Mouse (Mus musculus) neural tube, embryonic 13.5 days (tissue): ENCODE results near the gene Pwwp2a. TPM values are rescaled to one million over a fixed set of nuclear protein-coding genes. Genes with fewer than 3 reads are reported as not detected.
A peak's percentile ranks its signal among the peaks of the same experiment; 100 is the strongest.

Source experiments
- ATAC-seq: fragments of 200-750 bp; cut with Nextera tagmentation; 2 replicates; pipeline ENCODE4 v1.8.0; 2017; ENCODE audit warnings: low read depth, mild to moderate bottlenecking, moderate TSS enrichment, moderate library complexity
- H3K27ac ChIP-seq: fragments of 300-500 bp; sonication (generic); replicated peaks from 2 replicates; pipeline ENCODE4 v1.5.1; 2015; ENCODE audit warnings: moderate library complexity, mild to moderate bottlenecking, inconsistent platforms
- H3K27me3 ChIP-seq: fragments of 300-500 bp; sonication (generic); 2 replicates; pipeline ENCODE4 v1.6.1; 2015; ENCODE audit warnings: mild to moderate bottlenecking, inconsistent platforms
- H3K36me3 ChIP-seq: fragments of 300-500 bp; sonication (generic); 2 replicates; pipeline ENCODE4 v1.6.1; 2015; ENCODE audit warnings: mild to moderate bottlenecking, inconsistent platforms
- H3K4me1 ChIP-seq: fragments of 300-500 bp; sonication (generic); replicated peaks from 2 replicates; pipeline ENCODE4 v1.6.1; 2015; ENCODE audit warnings: inconsistent platforms
- H3K4me2 ChIP-seq: fragments of 300-500 bp; sonication (generic); 2 replicates; pipeline ENCODE4 v1.6.1; 2015; ENCODE audit warnings: inconsistent platforms, mild to moderate bottlenecking, moderate library complexity
- H3K4me3 ChIP-seq: fragments of 300-500 bp; sonication (generic); 2 replicates; pipeline ENCODE4 v1.5.1; 2015; ENCODE audit warnings: mild to moderate bottlenecking, inconsistent platforms
- H3K9ac ChIP-seq: fragments of 300-500 bp; sonication (generic); 2 replicates; pipeline ENCODE4 v1.6.1; 2015; ENCODE audit warnings: moderate library complexity, mild to moderate bottlenecking, inconsistent platforms
- H3K9me3 ChIP-seq: fragments of 300-500 bp; sonication (generic); 2 replicates; pipeline ENCODE4 v1.6.1; 2016; ENCODE audit warnings: inconsistent platforms
- WGBS: fragments of 180-500 bp; shearing (Covaris S2); methylation state at CpG from one replicate; pipeline ENCODE4 v1.1.7; 2015; 5-methylcytosine and 5-hydroxymethylcytosine counted together
- polyA plus RNA-seq: library from polyadenylated mRNA; unstranded; fragments of >200 nt; fragmentation: Nextera tagmentation; extraction: Ambion mirVana; gene quantifications from 2 replicates; pipeline ENCODE4 v1.2.1, GENCODE M21; 2015

Pwwp2a gene
- polyA plus RNA-seq, 1 experiment from 2014 or later: 35.1 TPM

DNA sequence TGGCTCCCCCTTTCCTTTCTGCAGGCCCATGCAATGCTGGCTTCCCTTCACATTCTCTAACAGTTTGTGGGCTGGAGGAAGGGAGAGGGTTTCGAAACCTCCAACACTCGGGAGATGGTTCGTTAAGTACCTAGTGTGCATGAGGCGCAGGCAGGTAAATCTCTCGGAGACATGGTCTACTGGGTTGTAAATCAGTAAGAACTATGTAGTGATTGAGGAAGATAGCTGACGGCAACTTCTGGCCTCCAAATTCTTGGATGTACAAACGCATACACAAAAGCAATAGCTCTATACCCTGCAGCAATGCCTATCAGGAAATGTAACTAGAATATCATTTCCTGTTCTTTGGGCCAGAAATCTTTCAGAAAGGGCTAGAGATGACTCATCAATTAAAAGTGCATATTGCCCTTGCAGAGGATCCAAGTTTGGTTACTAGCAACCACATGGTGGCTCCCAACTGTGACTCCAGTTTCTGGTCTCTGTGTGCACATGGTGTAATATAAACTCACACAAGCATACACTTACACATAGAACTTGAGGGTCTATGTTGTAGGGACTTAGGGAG is 47.0 kb downstream of the Pwwp2a start:
- Histone ChIP-seq H3K36me3 (peaks cover 60% of the 10 kb centered on the region), H3K9ac (no peak overlapping the region), H3K4me3 (no peak overlapping the region), H3K27ac (no peak overlapping the region), H3K9me3 (no peaks in the 10 kb centered on the region), H3K4me2 (no peak overlapping the region), H3K4me1 (no peaks in the 10 kb centered on the region), H3K27me3 (no peaks in the 10 kb centered on the region)
- no peak for ATAC-seq
- WGBS: 87% methylated on average over 7 of the region's 7 CpGs

DNA sequence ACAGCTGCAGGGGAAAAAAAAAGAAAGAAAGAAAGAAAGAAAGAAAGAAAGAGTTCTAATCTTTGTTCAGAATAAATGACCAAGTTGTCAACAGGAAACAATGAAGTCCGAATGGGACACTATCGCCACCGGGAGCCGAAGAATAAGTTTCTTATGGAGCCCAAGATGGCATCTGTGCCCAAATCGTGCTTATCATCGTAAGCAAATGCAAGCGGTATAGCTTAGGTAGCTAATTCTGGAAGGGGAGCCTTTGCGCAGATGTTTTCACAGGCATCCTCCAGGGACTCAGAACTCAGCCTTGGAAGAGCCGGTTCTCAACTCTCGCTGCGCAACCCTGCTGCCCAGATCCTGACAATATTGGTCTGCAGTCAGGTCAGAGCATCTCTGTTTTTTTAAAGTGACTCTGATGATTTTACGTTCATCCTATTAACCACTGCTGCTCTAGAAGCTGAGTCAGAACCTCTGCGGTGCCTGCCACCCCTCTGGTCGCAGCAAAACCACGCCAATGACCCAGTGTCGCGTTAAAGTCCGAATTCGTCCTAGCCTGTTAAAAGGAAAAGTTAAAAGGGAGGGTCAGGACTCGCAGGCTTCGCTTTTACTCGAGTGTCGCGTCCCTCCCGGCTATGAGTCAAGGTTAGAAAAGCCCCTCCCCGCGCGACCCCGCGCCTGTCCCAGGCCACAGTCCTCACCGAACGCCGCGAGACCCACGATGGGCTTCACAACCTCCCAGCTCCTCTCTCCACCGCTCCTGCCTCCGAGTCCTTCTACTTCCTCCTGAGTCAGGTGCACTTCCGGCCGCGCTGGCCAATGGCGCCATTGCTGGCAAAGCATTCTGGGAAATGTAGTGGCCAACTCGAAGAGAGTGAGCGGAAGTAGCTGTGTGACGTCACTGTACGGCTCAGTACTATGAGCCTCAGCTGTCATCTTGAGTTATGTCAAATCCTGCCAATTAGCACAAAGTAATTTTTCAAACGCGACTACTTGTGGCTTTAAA is 65.7 kb downstream of the Pwwp2a start, which contains the start of gene Ttc1:
TSS of gene Ttc1 (minus strand) at position 776 of the 994 bp plus-strand sequence.
- H3K27me3 ChIP-seq: no peaks in the 10 kb centered on the region; the same call in 1 of the 2 replicates
- peak within 1 kb of the TSS; percentile 67 for H3K4me3 ChIP-seq
- peak; percentile 99 for ATAC-seq
- H3K9me3 ChIP-seq: no peaks in the 10 kb centered on the region
- H3K4me2 ChIP-seq: peak within 1 kb of the TSS; percentile 87
- peaks cover 10% of the 10 kb centered on the region for H3K4me1 ChIP-seq
- peak within 1 kb of the TSS; percentile 62 for H3K27ac ChIP-seq
- H3K36me3 ChIP-seq: peaks cover 26% of the 10 kb centered on the region
- WGBS: 4% methylated on average over 47 of the region's 47 CpGs
- H3K9ac ChIP-seq: peak within 1 kb of the TSS; percentile 82

DNA sequence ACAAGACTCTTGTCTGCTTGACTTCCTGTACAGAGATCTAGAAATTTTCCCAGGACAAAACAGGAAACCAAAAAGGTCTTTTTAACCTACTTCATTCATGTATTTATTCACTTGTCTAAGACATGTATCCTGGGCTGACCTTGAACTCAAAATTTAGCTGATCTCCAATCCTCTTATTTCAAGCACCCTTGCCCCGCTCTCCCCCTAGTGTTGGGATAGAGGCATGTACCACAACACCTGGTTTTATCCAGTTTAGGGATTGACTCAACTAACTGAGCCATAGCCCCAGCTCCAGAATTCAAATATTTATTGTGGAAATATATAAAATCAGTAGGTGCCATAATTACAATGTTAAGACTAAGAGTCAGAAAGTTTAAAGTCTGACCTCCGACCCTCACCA is 69.7 kb downstream of the Pwwp2a start:
- H3K27ac ChIP-seq: no peak overlapping the region
- 66% methylated on average over 2 of the region's 2 CpGs for WGBS
- no peak overlapping the region for H3K9ac ChIP-seq
- H3K4me3 ChIP-seq: no peak overlapping the region
- peaks cover 4% of the 10 kb centered on the region for H3K27me3 ChIP-seq
- H3K4me2 ChIP-seq: no peak overlapping the region
- H3K36me3 ChIP-seq: no peaks in the 10 kb centered on the region
- no peaks in the 10 kb centered on the region for H3K9me3 ChIP-seq
- no peak for ATAC-seq
- H3K4me1 ChIP-seq: peaks cover 9% of the 10 kb centered on the region

DNA sequence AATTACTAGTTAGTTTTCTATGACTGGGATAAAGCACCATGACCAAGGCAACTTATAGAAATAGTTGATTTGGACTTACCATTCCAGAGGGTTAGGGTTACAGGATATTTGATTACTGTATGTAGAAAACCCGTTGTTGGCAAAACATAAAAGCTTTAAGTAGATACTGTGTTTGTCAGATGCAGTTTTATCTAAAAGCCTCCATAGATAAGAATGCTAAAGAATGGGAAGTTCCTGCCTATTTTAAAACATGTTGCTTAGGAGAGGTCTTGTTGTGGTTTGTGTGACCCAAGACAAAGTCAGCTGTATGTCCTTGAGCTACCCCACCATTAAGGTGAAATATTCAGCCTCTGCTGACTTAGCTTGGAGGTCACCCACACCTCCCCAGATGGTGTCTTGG is 72.8 kb downstream of the Pwwp2a start:
- Histone ChIP-seq H3K27me3 (peaks cover 4% of the 10 kb centered on the region), H3K36me3 (no peaks in the 10 kb centered on the region), H3K4me3 (no peak overlapping the region), H3K9ac (no peak overlapping the region), H3K27ac (no peak overlapping the region), H3K9me3 (no peaks in the 10 kb centered on the region), H3K4me1 (no peaks in the 10 kb centered on the region), H3K4me2 (no peak overlapping the region)
- no peak for ATAC-seq
- WGBS: 91% methylated on average over 1 of the region's 1 CpGs

DNA sequence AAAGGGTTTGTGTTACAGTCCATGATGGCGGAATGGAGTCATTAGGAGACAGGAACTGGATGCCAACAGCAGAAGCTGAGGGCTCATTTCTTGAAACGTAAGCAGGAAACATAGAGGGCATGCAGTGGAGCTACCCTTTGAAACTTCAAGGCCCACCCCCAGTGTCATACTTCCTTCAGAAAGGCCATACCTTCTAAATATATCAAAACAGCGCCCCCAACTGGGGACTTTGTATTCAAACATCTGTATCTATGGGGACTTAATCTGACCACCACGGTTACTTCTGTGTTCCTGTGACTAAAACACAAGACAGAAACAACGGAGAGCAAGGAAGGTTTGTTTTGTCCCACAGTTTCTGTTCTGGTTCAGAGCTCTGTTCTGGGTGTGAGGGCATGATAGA is 73.6 kb downstream of the Pwwp2a start:
- Histone ChIP-seq H3K9ac (no peak overlapping the region), H3K27me3 (peaks cover 4% of the 10 kb centered on the region), H3K36me3 (no peaks in the 10 kb centered on the region), H3K4me2 (no peak overlapping the region), H3K4me1 (no peaks in the 10 kb centered on the region), H3K27ac (no peak overlapping the region), H3K4me3 (no peak overlapping the region), H3K9me3 (no peaks in the 10 kb centered on the region)
- ATAC-seq: no peak
- 65% methylated on average over 5 of the region's 5 CpGs for WGBS

DNA sequence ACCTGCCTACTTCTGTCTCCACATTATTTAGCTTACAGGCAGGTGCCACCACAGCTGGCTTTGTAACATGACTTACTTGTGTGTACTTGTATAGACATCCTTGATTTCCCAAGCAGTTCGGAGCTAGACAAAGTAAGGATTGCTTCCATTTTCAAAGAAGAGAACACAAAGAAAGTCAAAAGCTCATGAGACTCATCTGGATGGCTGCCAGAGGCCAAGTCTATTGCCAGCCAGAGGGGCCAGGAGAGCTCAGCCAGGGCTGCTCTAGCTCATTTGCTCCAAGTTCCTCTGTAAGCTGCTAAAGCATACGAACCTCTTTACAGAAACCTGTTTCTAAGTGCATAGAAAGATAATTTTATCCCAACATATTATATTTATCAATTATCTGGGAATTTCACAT is 76.6 kb downstream of the Pwwp2a start:
- no peak overlapping the region for H3K9ac ChIP-seq
- no peak overlapping the region for H3K4me2 ChIP-seq
- no peak for ATAC-seq
- no peak overlapping the region for H3K4me3 ChIP-seq
- H3K36me3 ChIP-seq: no peaks in the 10 kb centered on the region
- peaks cover 6% of the 10 kb centered on the region; the same call in 1 of the 2 replicates for H3K27me3 ChIP-seq
- H3K9me3 ChIP-seq: no peaks in the 10 kb centered on the region
- WGBS: 73% methylated on average over 2 of the region's 2 CpGs
- H3K27ac ChIP-seq: no peak overlapping the region
- H3K4me1 ChIP-seq: no peaks in the 10 kb centered on the region

DNA sequence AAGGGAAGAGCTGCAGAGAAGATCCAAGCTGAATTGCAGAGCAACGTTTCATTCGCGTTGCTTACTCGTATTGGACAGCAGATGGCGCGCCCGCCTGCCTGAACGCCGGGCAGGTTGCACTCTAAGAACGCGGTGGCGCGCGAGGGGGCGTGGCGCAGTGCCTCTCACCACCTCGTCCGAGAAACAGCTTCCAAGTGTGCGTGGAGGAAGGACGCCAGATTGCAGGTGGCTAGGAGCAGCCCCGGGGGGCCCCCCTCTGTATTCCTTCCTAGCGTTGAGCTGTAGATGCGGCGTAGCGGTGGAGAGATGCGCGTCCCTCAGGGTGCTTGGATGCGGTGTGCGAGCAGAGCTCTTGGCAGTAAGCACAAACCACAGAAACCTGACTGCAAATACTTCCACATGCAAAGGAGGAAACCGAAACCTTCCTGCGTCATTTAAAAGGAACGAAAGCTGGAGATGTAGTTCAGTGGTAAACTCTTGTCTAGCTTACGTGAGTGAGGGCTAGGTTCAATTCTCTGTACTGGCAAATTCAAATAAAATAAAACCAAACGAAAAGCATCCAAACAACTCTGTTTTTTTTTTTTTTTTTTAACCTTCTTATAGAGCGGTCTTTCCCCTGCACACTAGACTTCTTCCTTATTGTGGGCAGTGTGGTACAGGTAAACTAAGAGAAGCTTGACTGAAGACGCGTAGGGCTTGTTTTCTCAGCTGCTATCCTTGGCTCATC is 85.3 kb downstream of the Pwwp2a start:
- Histone ChIP-seq H3K36me3 (no peaks in the 10 kb centered on the region), H3K4me3 (peak overlapping the region; percentile 50), H3K27ac (no peak overlapping the region), H3K4me1 (peaks cover 6% of the 10 kb centered on the region), H3K9ac (peak overlapping the region; percentile 68), H3K27me3 (peaks cover 7% of the 10 kb centered on the region; the same call in 1 of the 2 replicates), H3K9me3 (no peaks in the 10 kb centered on the region), H3K4me2 (peak overlapping the region; percentile 74)
- 6% methylated on average over 37 of the region's 37 CpGs for WGBS
- ATAC-seq: peak; percentile 96

DNA sequence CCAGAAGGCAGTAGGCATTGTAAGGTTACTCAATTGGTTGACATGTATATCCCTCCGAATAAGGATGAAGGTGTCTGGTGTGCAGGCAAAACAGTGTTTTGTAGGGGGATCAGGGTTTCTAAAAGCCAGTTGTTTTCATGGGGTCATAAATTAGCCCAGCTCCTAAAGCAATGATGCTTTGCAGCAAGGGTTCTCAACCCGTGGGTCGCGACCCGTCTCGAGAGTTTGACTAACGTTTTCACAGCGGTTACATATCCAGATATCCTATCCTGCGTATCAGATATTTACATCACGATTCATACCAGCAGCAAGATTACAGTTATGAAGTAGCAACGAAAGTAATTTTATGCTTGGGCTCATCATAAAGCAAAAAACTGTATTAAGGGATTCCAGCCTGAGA is 86.0 kb downstream of the Pwwp2a start:
- Histone ChIP-seq H3K4me2 (peak overlapping the region; percentile 74), H3K4me1 (peaks cover 6% of the 10 kb centered on the region), H3K4me3 (peak overlapping the region; percentile 50; the same call in 1 of the 2 replicates), H3K36me3 (no peaks in the 10 kb centered on the region), H3K27me3 (peaks cover 7% of the 10 kb centered on the region; the same call in 1 of the 2 replicates), H3K9me3 (no peaks in the 10 kb centered on the region), H3K27ac (no peak overlapping the region), H3K9ac (no peak overlapping the region)
- no peak for ATAC-seq
- 58% methylated on average over 11 of the region's 11 CpGs for WGBS

DNA sequence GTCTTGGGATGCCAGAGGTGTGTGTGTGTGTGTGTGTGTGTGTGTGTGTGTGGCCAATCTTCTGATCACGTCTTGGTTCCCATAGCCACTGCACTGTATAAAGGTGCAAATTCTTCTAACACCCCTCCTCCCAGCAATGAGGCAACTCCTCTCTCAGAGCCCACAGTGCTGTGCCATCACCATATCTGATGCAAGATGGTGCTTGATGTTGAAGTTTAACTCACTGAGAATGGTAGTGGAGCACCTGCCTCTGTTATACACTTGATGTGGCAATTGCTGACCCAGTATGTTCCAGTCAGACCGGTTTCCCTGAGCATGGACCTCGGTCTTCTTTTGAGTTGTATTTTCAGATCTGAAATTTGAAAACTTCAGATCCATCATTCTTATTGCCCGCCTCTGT is 88.3 kb downstream of the Pwwp2a start:
- H3K4me2 ChIP-seq: no peak overlapping the region
- no peak overlapping the region for H3K9ac ChIP-seq
- no peak overlapping the region for H3K4me3 ChIP-seq
- WGBS: 82% methylated on average over 4 of the region's 4 CpGs
- ATAC-seq: no peak
- peaks cover 17% of the 10 kb centered on the region for H3K27me3 ChIP-seq
- H3K36me3 ChIP-seq: no peaks in the 10 kb centered on the region
- H3K9me3 ChIP-seq: no peaks in the 10 kb centered on the region
- H3K27ac ChIP-seq: no peak overlapping the region
- H3K4me1 ChIP-seq: peaks cover 6% of the 10 kb centered on the region

Other genes with a start within 250 kb of the Pwwp2a start
- gene Slu7, start 248.3 kb upstream of the Pwwp2a start, polyA plus RNA-seq: 66.8 and 68.2 TPM in 2 replicates
- 12.5 and 12.8 TPM in 2 replicates for gene C1qtnf2, start 207.7 kb upstream of the Pwwp2a start, polyA plus RNA-seq
- gene Ccnjl, start 153.2 kb upstream of the Pwwp2a start, polyA plus RNA-seq: 20.9 and 26.7 TPM in 2 replicates
- 7.1 and 7.3 TPM in 2 replicates for gene 4933415A04Rik, start 95.0 kb upstream of the Pwwp2a start, polyA plus RNA-seq
- gene Fabp6, start 80.5 kb upstream of the Pwwp2a start, polyA plus RNA-seq: not detected in 2 replicates
- 92.4 and 98.5 TPM in 2 replicates for gene Ttc1, start 66.0 kb downstream of the Pwwp2a start, polyA plus RNA-seq
- gene Adra1b, start 219.2 kb downstream of the Pwwp2a start, polyA plus RNA-seq: 3.4 and 3.9 TPM in 2 replicates